Mouse (Mus musculus): ENCODE results near the gene Magea4. TPM values are rescaled to one million over a fixed set of nuclear protein-coding genes. Genes with fewer than 3 reads are reported as not detected.

The Magea4 gene
- 0.85 and 2.5 TPM in 2 replicates for total RNA-seq (2012; rRNA removed)

DNA sequence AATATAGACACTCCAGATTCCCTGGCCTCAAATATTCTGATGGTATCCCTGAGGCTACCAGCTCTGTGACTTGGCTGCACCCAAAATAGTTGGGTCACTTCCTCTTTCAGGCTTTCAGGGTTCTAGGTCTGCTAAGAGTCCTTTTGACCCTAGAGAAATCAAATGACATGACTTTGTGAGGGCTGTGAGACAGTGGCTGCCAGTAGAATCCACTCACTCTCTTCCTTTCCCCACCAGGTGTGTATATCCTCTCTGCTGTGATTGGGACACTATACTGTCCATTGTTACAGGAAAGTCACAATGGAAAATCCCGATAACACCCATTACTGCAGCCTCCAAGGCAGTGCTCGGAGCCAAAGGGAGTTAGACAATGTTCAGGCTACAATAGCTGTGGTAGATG lies at the start of gene Magea4:
TSS of gene Magea4 (plus strand) at position 301 of the 400 bp plus-strand sequence.
- no peaks in the 10 kb centered on the region for H3K36me3 ChIP-seq (ENCODE audit: control insufficient read depth, insufficient read depth, low read length, poor library complexity, severe bottlenecking)
- H3K27ac ChIP-seq (ENCODE audit: insufficient read depth, low read depth, low read length, poor library complexity, severe bottlenecking), result no peak within 1 kb of the TSS
- in situ Hi-C loops (cut with MboI; ENCODE audit: low sequenced_read_pairs in 2 of 2, unreplicated experiment in 2 of 2), result no loop called here
- H3K4me3 ChIP-seq (ENCODE audit: insufficient read depth in 1 of 2, low read depth in 1 of 2, low read length in 2 of 2, poor library complexity in 1 of 2, severe bottlenecking in 1 of 2), result no peak within 1 kb of the TSS
- H3K9me3 ChIP-seq (ENCODE audit: control insufficient read depth, insufficient read depth, low read depth, low read length), result no peaks in the 10 kb centered on the region
- H3K9ac ChIP-seq (ENCODE audit: insufficient read depth, low read depth, low read length, poor library complexity, severe bottlenecking), result no peak within 1 kb of the TSS
- DNase-seq (ENCODE audit: low read depth, low spot score), result no peak
- no peaks in the 10 kb centered on the region for H3K4me1 ChIP-seq (ENCODE audit: control insufficient read depth in 2 of 2, insufficient read depth in 2 of 2, low read length in 2 of 2, poor library complexity in 1 of 2)
- no peak for TF ChIP-seq HCFC1 (IDR thresholded peaks at IDR 0.05; ENCODE audit: borderline replicate concordance, insufficient read depth, low read length)
- TF ChIP-seq CHD2 (IDR thresholded peaks at IDR 0.05; ENCODE audit: low read depth, low read length), result no peak
- TF ChIP-seq MAFK (IDR thresholded peaks at IDR 0.05; ENCODE audit: insufficient read depth, low read depth, low read length), result no peak
- TF ChIP-seq ZNF384 (IDR thresholded peaks at IDR 0.05; ENCODE audit: low read depth, low read length), result no peak
- no peak for TF ChIP-seq ZC3H11A (IDR thresholded peaks at IDR 0.05; ENCODE audit: borderline replicate concordance, low read depth, low read length)

DNA sequence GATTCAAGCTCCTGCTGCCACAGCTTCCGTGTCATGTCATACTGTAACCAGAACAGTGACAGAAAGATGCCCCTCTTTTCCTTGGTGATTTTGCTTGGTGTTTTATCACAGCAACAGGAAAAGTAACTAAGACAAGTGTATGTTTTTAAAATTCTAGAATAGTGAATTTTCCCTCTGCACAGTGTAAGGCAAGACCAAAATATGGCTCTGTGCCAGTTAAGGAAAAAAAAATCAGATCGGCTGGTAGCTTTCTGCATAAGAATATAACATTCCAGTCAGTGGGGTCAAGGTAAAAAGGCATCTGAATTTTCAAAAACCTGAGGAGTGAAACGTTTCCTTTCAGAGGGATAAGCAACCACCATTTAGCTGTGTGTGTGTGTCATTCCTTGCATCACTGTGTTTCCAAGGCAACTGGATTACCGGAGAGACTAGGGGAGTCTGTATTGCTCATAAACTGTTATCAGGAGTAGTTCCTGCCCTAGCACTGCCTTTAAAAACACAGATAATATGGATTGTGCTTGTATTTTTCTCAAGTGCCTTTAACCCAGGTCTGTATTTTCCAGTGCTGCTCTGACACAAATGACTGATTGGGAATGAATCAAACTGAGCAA lies 18.8 kb upstream of the Magea4 start:
- in situ Hi-C loops (cut with MboI; ENCODE audit: low sequenced_read_pairs in 2 of 2, unreplicated experiment in 2 of 2), result no loop called here
- H3K9me3 ChIP-seq (ENCODE audit: control insufficient read depth, insufficient read depth, low read depth, low read length), result no peaks in the 10 kb centered on the region
- H3K4me3 ChIP-seq (ENCODE audit: insufficient read depth in 1 of 2, low read depth in 1 of 2, low read length in 2 of 2, poor library complexity in 1 of 2, severe bottlenecking in 1 of 2), result no peak overlapping the region
- no peak overlapping the region for H3K9ac ChIP-seq (ENCODE audit: insufficient read depth, low read depth, low read length, poor library complexity, severe bottlenecking)
- DNase-seq (ENCODE audit: low read depth, low spot score), result no peak
- no peaks in the 10 kb centered on the region for H3K36me3 ChIP-seq (ENCODE audit: control insufficient read depth, insufficient read depth, low read length, poor library complexity, severe bottlenecking)
- no peaks in the 10 kb centered on the region for H3K4me1 ChIP-seq (ENCODE audit: control insufficient read depth in 2 of 2, insufficient read depth in 2 of 2, low read length in 2 of 2, poor library complexity in 1 of 2)
- no peak overlapping the region for H3K27ac ChIP-seq (ENCODE audit: insufficient read depth, low read depth, low read length, poor library complexity, severe bottlenecking)
- TF ChIP-seq CHD2 (IDR thresholded peaks at IDR 0.05; ENCODE audit: low read depth, low read length) (no peak), ZNF384 (IDR thresholded peaks at IDR 0.05; ENCODE audit: low read depth, low read length) (no peak), MAFK (IDR thresholded peaks at IDR 0.05; ENCODE audit: insufficient read depth, low read depth, low read length) (no peak), HCFC1 (IDR thresholded peaks at IDR 0.05; ENCODE audit: borderline replicate concordance, insufficient read depth, low read length) (no peak), ZC3H11A (IDR thresholded peaks at IDR 0.05; ENCODE audit: borderline replicate concordance, low read depth, low read length) (no peak)

DNA sequence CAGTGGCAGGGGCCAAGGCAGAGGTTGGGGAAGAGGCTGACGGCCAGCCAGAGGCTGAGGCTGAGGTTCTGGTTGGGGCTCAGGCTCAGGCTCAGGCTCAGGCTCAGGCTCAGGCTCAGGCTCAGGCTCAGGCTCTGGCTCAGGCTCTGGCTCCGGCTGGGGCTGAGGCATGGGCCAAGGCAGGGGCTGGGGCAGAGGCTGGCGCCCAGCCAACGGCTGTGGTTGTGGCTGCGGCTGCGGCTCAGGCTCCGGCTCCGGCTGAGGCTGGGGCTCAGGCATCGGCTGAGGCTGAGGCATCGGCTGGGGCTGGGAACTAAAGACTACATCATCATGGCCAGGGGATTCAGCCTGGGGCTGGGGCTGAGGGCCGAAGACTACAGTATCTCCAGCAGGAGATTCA lies 48.8 kb downstream of the Magea4 start:
- no peaks in the 10 kb centered on the region for H3K4me1 ChIP-seq (ENCODE audit: control insufficient read depth in 2 of 2, insufficient read depth in 2 of 2, low read length in 2 of 2, poor library complexity in 1 of 2)
- no peaks in the 10 kb centered on the region for H3K9me3 ChIP-seq (ENCODE audit: control insufficient read depth, insufficient read depth, low read depth, low read length)
- DNase-seq (ENCODE audit: low read depth, low spot score), result no peak
- H3K9ac ChIP-seq (ENCODE audit: insufficient read depth, low read depth, low read length, poor library complexity, severe bottlenecking), result no peak overlapping the region
- no peaks in the 10 kb centered on the region for H3K36me3 ChIP-seq (ENCODE audit: control insufficient read depth, insufficient read depth, low read length, poor library complexity, severe bottlenecking)
- no peak overlapping the region for H3K27ac ChIP-seq (ENCODE audit: insufficient read depth, low read depth, low read length, poor library complexity, severe bottlenecking)
- no peak overlapping the region for H3K4me3 ChIP-seq (ENCODE audit: insufficient read depth in 1 of 2, low read depth in 1 of 2, low read length in 2 of 2, poor library complexity in 1 of 2, severe bottlenecking in 1 of 2)
- in situ Hi-C loops (cut with MboI; ENCODE audit: low sequenced_read_pairs in 2 of 2, unreplicated experiment in 2 of 2), result no loop called here
- TF ChIP-seq CHD2 (IDR thresholded peaks at IDR 0.05; ENCODE audit: low read depth, low read length) (no peak), ZC3H11A (IDR thresholded peaks at IDR 0.05; ENCODE audit: borderline replicate concordance, low read depth, low read length) (no peak), ZNF384 (IDR thresholded peaks at IDR 0.05; ENCODE audit: low read depth, low read length) (no peak), HCFC1 (IDR thresholded peaks at IDR 0.05; ENCODE audit: borderline replicate concordance, insufficient read depth, low read length) (no peak), MAFK (IDR thresholded peaks at IDR 0.05; ENCODE audit: insufficient read depth, low read depth, low read length) (no peak)

Other genes with a start within 250 kb of the Magea4 start
- not detected in 2 replicates for gene Fate1, start 249.0 kb upstream of the Magea4 start, total RNA-seq (2012; rRNA removed)
- not detected in 2 replicates for gene Cnga2, start 230.2 kb upstream of the Magea4 start, total RNA-seq (2012; rRNA removed)
- gene Gabre, start 52.8 kb downstream of the Magea4 start, total RNA-seq (2012; rRNA removed), result 0.48 and 1.3 TPM in 2 replicates
- 0.27 TPM in 1 of 2 replicates, not detected in the other for gene Magea10, start 164.8 kb downstream of the Magea4 start, total RNA-seq (2012; rRNA removed)

All from ES-E14 (cell line).